Mouse (Mus musculus): ENCODE measurements around the gene Cdkn2d.
A peak's percentile ranks its signal among the peaks of the same experiment; 100 is the strongest.
"Not testable (repeated sequence)": the region's sequence is repeated elsewhere in the genome, so short reads cannot be mapped to it uniquely, and the experiment has no call there.

Gene Cdkn2d

DNA sequence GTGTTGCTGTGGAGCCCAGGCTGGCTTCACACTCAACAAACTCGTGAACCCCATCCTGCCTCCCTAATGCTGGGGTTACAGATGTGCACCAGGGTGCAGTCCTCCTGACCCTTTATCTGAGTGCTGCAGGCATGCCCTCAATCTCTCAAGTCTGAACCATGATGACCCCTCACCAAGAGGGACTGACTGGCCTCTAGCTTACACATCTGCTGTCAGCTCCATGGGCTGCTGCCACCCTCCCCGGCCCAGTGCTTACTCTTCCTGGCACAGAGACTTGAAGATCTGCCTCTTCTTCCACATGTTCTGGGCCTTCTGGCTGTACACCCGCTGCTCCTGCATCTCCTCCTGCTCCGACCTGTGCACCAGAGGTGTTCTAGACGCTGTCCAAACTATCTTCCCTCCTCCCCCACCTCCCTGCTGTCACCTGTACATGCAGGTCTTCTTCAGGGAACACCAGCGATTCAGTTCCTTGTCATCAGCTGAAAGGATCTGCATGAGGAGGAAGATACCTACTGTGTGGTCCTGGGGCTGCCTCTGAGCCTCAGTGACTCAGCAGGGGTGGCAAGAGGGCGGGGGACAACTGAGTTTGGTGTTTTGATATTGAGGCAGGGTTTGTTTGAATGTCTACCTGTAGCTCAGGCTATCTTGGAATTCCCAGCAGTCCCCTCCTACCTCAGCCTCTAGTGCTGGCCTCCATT lies 16.0 kb downstream of the Cdkn2d start:
- DNase-seq (ENCODE audit: low spot score in 2 of 2): no peak

GRCm38 (mm10) chr9:21274336-21274735 lies 16.9 kb downstream of the Cdkn2d start:
- DNase-seq (ENCODE audit: low spot score in 2 of 2): no peak

GRCm38 (mm10) chr9:21273520-21274228 lies 17.5 kb downstream of the Cdkn2d start:
- DNase-seq (ENCODE audit: low spot score in 2 of 2): no peak

DNA sequence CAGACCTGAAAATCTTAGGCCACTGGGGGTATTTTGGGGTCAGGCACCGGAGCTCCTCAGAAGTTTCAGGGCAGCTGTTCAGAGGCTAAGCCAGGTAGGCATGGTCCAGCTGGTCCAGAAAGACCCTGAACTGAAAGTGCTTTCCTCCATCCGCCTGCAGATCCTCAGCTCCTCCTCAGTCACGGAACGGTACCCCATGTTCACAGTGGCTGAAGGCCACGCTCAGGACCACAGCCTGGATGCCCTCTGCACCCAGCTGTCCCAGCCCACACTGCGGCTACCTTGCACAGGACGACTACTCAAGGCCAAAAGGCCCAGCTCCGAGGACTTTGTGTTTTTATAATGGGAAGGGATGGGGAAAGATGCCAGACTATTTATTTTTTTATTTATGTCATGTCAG lies 18.1 kb downstream of the Cdkn2d start:
- DNase-seq (ENCODE audit: low spot score in 2 of 2): no peak

DNA sequence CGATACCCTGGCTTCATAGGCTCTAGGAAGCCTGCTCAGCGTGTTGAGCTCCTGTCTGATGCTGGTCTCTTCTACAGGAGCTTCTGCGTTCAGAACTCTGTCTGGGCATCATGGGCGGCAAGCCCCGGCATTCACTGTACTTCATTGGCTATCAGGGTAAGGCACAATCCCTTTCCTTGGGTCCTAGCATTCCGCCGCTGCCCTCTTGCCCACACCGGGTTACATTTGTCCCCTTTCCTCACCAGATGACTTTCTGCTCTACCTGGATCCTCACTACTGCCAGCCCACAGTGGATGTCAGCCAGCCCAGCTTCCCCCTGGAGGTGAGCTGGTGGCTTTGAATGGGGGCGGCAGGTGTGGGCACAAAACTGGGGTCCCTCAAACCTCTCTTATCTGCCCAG lies 18.8 kb downstream of the Cdkn2d start:
- no peak for DNase-seq (ENCODE audit: low spot score in 2 of 2)

GRCm38 (mm10) chr9:21269590-21269989 lies 21.6 kb downstream of the Cdkn2d start:
- not testable (repeated sequence) for DNase-seq (ENCODE audit: low spot score in 2 of 2)

GRCm38 (mm10) chr9:21268305-21268704 lies 22.9 kb downstream of the Cdkn2d start:
- no peak for DNase-seq (ENCODE audit: low spot score in 2 of 2)

GRCm38 (mm10) chr9:21266889-21267288 lies 24.3 kb downstream of the Cdkn2d start:
- no peak for DNase-seq (ENCODE audit: low spot score in 2 of 2)

DNA sequence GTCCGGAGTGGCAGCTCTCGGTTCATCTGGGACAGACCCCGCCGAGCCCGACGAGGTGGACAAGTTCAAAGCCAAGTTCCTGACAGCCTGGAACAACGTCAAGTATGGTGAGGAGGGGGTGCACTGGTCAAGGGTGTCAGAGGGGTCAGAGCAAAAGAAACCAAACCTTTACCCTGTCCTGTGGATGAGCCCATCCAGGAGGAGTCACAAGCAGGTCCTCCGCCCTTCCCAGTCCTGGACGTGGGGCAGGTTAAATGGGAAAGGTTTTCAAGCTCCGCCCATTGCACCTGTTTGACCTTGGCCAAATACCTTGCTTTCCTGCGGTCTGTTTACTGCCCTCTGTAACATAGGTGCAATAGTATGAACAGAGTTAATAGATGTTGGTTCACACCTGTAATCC lies 25.6 kb downstream of the Cdkn2d start:
- no peak for DNase-seq (ENCODE audit: low spot score in 2 of 2)

DNA sequence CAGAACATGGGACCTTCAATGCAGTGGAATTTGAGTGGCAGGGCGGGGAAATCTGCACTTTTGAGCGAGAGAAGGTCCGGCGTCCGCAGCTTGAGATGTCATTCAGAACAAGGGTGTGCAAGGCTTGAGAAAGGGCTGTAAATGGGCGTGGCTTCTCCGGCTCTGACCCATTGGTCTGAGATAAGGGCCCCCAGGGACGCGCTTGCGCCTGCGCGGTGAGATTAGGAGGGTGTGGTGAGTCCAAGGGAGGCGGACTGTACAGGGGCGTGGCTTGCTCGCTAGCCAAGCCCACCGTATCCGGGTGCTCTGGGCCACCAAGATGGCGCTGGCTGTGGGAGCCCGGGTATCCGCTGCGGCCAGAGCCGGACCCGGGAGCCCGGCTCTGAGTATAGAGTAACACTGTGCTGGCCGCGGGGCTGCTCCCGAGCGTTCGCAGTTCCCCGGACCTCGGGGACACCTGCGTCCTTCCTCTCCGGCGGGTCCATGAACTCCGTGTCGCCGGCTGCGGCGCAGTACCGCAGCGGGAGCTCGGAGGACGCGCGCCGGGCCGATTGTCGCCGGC lies 26.1 kb downstream of the Cdkn2d start, which contains the start of gene Atg4d:
Gene Atg4d (plus strand): TSS at position 294 of the 562 bp plus-strand sequence.
- DNase-seq (ENCODE audit: low spot score in 2 of 2): peak; percentile 96 to 97

GRCm38 (mm10) chr9:21264272-21264999 lies 26.8 kb downstream of the Cdkn2d start:
- DNase-seq (ENCODE audit: low spot score in 2 of 2): no peak

DNA sequence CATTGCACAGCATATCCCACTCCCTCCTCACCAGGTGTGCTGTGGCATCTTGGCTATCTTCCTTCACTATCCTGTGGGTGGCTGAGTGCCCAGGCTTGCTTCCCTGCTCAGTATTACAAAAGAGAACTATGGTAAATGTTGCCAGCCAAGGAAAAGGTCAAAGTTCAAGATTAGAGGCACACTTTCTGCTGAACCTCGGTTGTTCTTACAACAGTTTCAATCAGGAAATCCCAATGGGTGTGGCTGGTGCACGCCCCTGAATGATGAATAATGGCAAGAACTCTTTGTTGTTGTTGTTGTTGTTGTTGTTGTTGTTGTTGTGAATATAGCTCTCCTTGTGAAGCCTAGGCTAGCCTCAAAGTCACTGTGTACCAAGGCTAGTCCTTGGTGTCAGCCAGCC lies 29.4 kb downstream of the Cdkn2d start:
- no peak for DNase-seq (ENCODE audit: low spot score in 2 of 2)

DNA sequence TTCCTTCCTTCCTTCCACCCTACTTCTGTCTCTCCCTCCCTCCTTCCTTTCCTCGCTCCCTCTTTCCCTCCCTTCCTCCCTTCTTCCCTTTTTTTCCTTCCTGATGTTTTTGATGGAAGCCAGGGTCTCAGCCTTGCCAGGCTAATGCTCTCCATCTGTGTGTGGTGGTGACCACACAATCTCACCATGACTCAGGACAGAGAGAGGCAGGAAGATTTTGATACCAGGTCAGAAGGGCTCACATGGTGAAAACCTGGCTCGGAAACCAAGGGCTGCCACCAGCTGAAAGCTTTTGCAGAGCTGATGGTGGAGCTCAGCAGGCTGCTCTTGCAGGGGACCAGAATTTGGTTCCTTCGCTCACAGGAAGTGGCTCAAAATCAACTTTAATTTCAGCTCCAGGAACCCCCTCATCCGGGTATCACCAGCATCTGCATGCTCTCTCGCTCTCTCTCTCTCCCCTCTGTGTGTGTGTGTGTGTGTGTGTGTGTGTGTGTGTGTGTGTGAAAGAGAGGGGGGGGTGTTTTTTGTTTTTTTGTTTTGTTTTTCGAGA lies 30.6 kb downstream of the Cdkn2d start:
- no peak for DNase-seq (ENCODE audit: low spot score in 2 of 2)

DNA sequence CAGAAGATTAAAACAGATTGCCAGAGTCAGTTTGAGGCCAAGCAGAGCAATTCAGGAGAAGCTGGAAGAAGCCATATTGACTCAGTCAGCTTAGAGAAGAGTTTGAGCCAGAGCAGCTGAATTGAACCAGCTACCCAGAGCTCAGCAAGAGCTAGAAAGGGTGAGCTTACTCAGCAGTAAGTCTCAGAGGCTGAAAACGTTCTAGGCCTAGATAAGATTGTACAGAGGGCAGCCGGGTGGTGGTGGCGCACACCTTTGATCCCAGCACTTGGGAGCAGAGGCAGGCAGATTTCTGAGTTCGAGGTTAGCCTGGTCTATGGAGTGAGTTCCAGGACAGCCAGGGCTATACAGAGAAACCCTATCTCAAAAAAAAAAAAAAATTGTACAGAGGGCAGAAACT lies 34.9 kb downstream of the Cdkn2d start:
- not testable (repeated sequence) for DNase-seq (ENCODE audit: low spot score in 2 of 2)

- no peak for DNase-seq (ENCODE audit: low spot score in 2 of 2)
Measured at GRCm38 (mm10) chr9:21254690-21255089, 36.5 kb downstream of the Cdkn2d start.

GRCm38 (mm10) chr9:21251116-21251735 lies 40.0 kb downstream of the Cdkn2d start:
- no peak for DNase-seq (ENCODE audit: low spot score in 2 of 2)

- DNase-seq (ENCODE audit: low spot score in 2 of 2): no peak
Measured at GRCm38 (mm10) chr9:21250509-21250908, 40.7 kb downstream of the Cdkn2d start.

- DNase-seq (ENCODE audit: low spot score in 2 of 2): no peak
Measured at GRCm38 (mm10) chr9:21249629-21250508, 41.3 kb downstream of the Cdkn2d start.

- peak in 1 of 2 experiments; percentile 54 for DNase-seq (ENCODE audit: low spot score in 2 of 2)
Measured at GRCm38 (mm10) chr9:21248326-21248725, 42.9 kb downstream of the Cdkn2d start, which contains the start of gene S1pr5. TSS of gene S1pr5 (minus strand) at chr9:21248443.

- DNase-seq (ENCODE audit: low spot score in 2 of 2): no peak
Measured at GRCm38 (mm10) chr9:21246342-21246741, 44.9 kb downstream of the Cdkn2d start.

All from left cerebral cortex, adult 9 months (tissue).